Mouse (Mus musculus) liver, adult 2 months (tissue): Measurements from ENCODE around the gene Gm38431. TPM values are rescaled to one million over a fixed set of nuclear protein-coding genes. Genes with fewer than 3 reads are reported as not detected.

Experiments used
- DNase-seq: peaks from one replicate; pipeline ENCODE4 v3.0.0-alpha.2; 2011; ENCODE audit warnings: low read depth, low spot score; ENCODE audit errors: extremely low read depth
- H3K27ac ChIP-seq: fragments of 200-500 bp; replicated peaks from 2 replicates; pipeline ENCODE4 v1.5.1; 2012; ENCODE audit warnings: low read depth, mild to moderate bottlenecking, control low read depth, inconsistent platforms, low read length; ENCODE audit not compliant: insufficient read depth
- H3K27me3 ChIP-seq: fragments of 200-500 bp; 2 replicates; pipeline ENCODE4 v1.6.1; 2012; ENCODE audit warnings: mild to moderate bottlenecking, moderate library complexity, low read length, inconsistent platforms; ENCODE audit not compliant: control insufficient read depth, insufficient read depth
- H3K36me3 ChIP-seq: fragments of 200-500 bp; 2 replicates; pipeline ENCODE4 v1.6.1; 2012; ENCODE audit warnings: low read length, inconsistent platforms; ENCODE audit not compliant: control insufficient read depth, insufficient read depth
- H3K4me1 ChIP-seq: fragments of 200-500 bp; 2 replicates; pipeline ENCODE4 v1.6.1; 2011; ENCODE audit warnings: low read length; ENCODE audit not compliant: control insufficient read depth, insufficient read depth
- H3K4me3 ChIP-seq: fragments of 200-500 bp; 2 replicates; pipeline ENCODE4 v1.5.1; 2011; ENCODE audit warnings: low read depth, mild to moderate bottlenecking, control low read depth, low read length, moderate library complexity; ENCODE audit not compliant: insufficient read depth
- H3K79me2 ChIP-seq: fragments of 200-500 bp; 2 replicates; pipeline ENCODE4 v1.6.1; 2012; ENCODE audit warnings: inconsistent platforms, mild to moderate bottlenecking, low read length, moderate library complexity; ENCODE audit not compliant: control insufficient read depth, insufficient read depth
- H3K9ac ChIP-seq: fragments of 200-500 bp; 2 replicates; pipeline ENCODE4 v1.6.1; 2012; ENCODE audit warnings: low read depth, mild to moderate bottlenecking, control low read depth, inconsistent platforms, low read length
- CTCF ChIP-seq: fragments of 200-500 bp; IDR thresholded peaks from 2 replicates; pipeline ENCODE4 v1.5.1; 2011; ENCODE audit warnings: low read depth, low read length, control low read depth
- POLR2A ChIP-seq: fragments of 200-500 bp; IDR thresholded peaks from 2 replicates; pipeline ENCODE4 v1.6.1; 2011; ENCODE audit warnings: low read length, control low read depth; ENCODE audit not compliant: insufficient read depth; ENCODE audit errors: extremely low read depth
- WGBS: fragments of 180-500 bp; shearing (Covaris S2); methylation state at CpG from one replicate; pipeline ENCODE4 v1.1.7; 2018; 5-methylcytosine and 5-hydroxymethylcytosine counted together
- polyA plus RNA-seq: library from polyadenylated mRNA; depleted of rRNA; stranded (reverse); fragments of >200 nt; gene quantifications from 2 replicates; pipeline ENCODE4 v1.2.3, GENCODE M21; 2012
- total RNA-seq: library from RNA; depleted of rRNA; stranded (reverse); fragments of >200 nt; gene quantifications from 2 replicates; pipeline ENCODE4 v1.2.3, GENCODE M21; 2014

The Gm38431 gene
- total and polyA plus RNA-seq, 2 experiments, result 2.5 to 5.8 TPM

GRCm38 (mm10) chr9:21035586-21035985 lies 56.2 kb downstream of the Gm38431 start:
- no peak overlapping the region for H3K4me3 ChIP-seq
- H3K9ac ChIP-seq, result no peak overlapping the region
- DNase-seq, result no peak
- H3K4me1 ChIP-seq, result peaks cover 16% of the 10 kb centered on the region; the same call in 1 of the 2 replicates
- no peak overlapping the region for H3K27ac ChIP-seq
- no peaks in the 10 kb centered on the region for H3K79me2 ChIP-seq
- peaks cover 30% of the 10 kb centered on the region for H3K27me3 ChIP-seq
- 37% methylated on average over 9 of the region's 9 CpGs for WGBS
- H3K36me3 ChIP-seq, result no peaks in the 10 kb centered on the region
- TF ChIP-seq CTCF (no peak), POLR2A (no peak)

DNA sequence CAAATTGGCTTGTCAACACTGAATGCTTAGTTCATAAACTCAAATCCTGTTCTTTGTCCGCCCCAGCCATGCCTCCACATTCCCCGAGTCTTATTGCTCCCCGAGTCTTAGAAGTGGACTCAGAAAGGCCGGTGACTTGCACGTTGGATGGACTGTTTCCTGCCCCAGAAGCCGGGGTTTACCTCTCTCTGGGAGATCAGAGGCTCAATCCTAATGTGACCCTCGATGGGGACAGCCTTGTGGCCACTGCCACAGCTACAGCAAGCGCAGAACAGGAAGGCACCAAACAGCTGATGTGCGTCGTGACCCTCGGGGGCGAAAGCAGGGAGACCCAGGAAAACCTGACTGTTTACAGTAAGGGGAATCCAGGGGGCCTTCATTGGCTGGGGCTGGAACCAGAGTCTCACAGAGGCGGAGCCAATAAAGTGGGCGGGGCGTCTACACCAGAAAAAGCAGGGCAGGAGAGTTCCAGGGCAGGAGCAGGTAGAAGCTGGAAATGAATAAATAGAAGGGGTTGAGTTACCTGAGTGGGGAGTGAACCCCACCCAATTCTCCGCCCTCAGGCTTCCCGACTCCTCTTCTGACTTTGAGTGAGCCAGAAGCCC lies 57.2 kb downstream of the Gm38431 start:
- H3K36me3 ChIP-seq, result no peaks in the 10 kb centered on the region
- no peak for TF ChIP-seq POLR2A
- no peak for TF ChIP-seq CTCF
- peaks cover 24% of the 10 kb centered on the region for H3K4me1 ChIP-seq
- H3K9ac ChIP-seq, result no peak overlapping the region
- no peak for DNase-seq
- H3K27me3 ChIP-seq, result peaks cover 30% of the 10 kb centered on the region
- WGBS, result 15% methylated on average over 17 of the region's 17 CpGs
- H3K27ac ChIP-seq, result no peak overlapping the region
- no peak overlapping the region for H3K4me3 ChIP-seq
- no peaks in the 10 kb centered on the region for H3K79me2 ChIP-seq

GRCm38 (mm10) chr9:21033136-21033535 lies 58.7 kb downstream of the Gm38431 start:
- no peaks in the 10 kb centered on the region for H3K79me2 ChIP-seq
- peaks cover 24% of the 10 kb centered on the region for H3K4me1 ChIP-seq
- 1% methylated on average over 34 of the region's 34 CpGs for WGBS
- peak overlapping the region; percentile 60 for H3K4me3 ChIP-seq
- peak overlapping the region; percentile 59 for H3K9ac ChIP-seq
- peak; percentile 82 for DNase-seq
- TF ChIP-seq CTCF (no peak), POLR2A (no peak)
- peaks cover 27% of the 10 kb centered on the region for H3K27me3 ChIP-seq
- no peaks in the 10 kb centered on the region for H3K36me3 ChIP-seq
- H3K27ac ChIP-seq, result no peak overlapping the region

DNA sequence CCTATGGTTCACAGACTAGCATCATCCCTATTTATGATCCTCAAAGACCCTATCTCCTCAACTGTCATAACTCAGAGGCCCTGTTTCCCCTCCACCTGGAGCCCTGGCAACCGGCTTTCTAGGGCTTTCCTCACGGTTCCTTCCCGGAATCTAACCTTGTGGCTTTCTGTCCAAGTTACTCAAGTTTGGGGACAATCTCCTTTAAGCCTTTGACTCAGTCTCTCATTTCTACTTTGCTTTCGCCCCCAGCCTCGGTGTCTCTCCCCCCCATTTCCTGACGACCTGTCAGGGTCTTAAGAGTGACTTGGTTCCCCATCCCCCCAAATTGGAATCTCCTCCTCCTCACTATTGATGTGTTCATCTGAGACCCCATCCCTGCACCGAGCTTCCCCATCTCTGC lies 59.3 kb downstream of the Gm38431 start:
- no peaks in the 10 kb centered on the region for H3K79me2 ChIP-seq
- DNase-seq, result no peak
- H3K4me3 ChIP-seq, result no peak overlapping the region
- no peak overlapping the region for H3K27ac ChIP-seq
- TF ChIP-seq POLR2A, result no peak
- no peak for TF ChIP-seq CTCF
- 4% methylated on average over 7 of the region's 7 CpGs for WGBS
- peaks cover 24% of the 10 kb centered on the region for H3K4me1 ChIP-seq
- H3K27me3 ChIP-seq, result peaks cover 22% of the 10 kb centered on the region
- H3K36me3 ChIP-seq, result peaks cover 2% of the 10 kb centered on the region; the same call in 1 of the 2 replicates
- H3K9ac ChIP-seq, result no peak overlapping the region

- 3% methylated on average over 35 of the region's 35 CpGs for WGBS
- no peak for DNase-seq
Measured at GRCm38 (mm10) chr9:21031896-21032351, 59.9 kb downstream of the Gm38431 start, which contains the start of gene Icam5. Gene Icam5, plus strand, starts transcription at chr9:21032073.

More at GRCm38 (mm10) chr9:21031896-21032351, 59.9 kb downstream of the Gm38431 start, which contains the start of gene Icam5:
- H3K9ac ChIP-seq, result peak within 1 kb of the TSS; percentile 59
- H3K27ac ChIP-seq, result no peak within 1 kb of the TSS
- H3K4me1 ChIP-seq, result peaks cover 24% of the 10 kb centered on the region
- H3K36me3 ChIP-seq, result peaks cover 2% of the 10 kb centered on the region; the same call in 1 of the 2 replicates
- peaks cover 17% of the 10 kb centered on the region for H3K27me3 ChIP-seq
- TF ChIP-seq POLR2A (no peak), CTCF (no peak)
- peak within 1 kb of the TSS; percentile 60 for H3K4me3 ChIP-seq
- H3K79me2 ChIP-seq, result no peaks in the 10 kb centered on the region
